Mouse (Mus musculus) lung, postnatal 0 days (tissue): ENCODE measurements around the gene Ubtf. TPM values are rescaled to one million over a fixed set of nuclear protein-coding genes. Genes with fewer than 3 reads are reported as not detected.
A peak's percentile ranks its signal among the peaks of the same experiment; 100 is the strongest.

ENCODE experiments used
- ATAC-seq: fragments of 200-750 bp; cut with Nextera tagmentation; 2 replicates; pipeline ENCODE4 v1.8.0; 2017; ENCODE audit warnings: moderate library complexity
- DNase-seq: peaks from one replicate; pipeline ENCODE4 v3.0.0-alpha.2; 2016; ENCODE audit warnings: low spot score
- H3K27ac ChIP-seq: fragments of 300-500 bp; sonication (generic); 2 replicates; pipeline ENCODE4 v1.5.1; 2014; ENCODE audit warnings: antibody characterized with exemption, mild to moderate bottlenecking, low read length, mixed read lengths
- H3K27me3 ChIP-seq: fragments of 300-500 bp; sonication (generic); replicated peaks from 2 replicates; pipeline ENCODE4 v1.6.1; 2014; ENCODE audit warnings: low read length, mixed read lengths; ENCODE audit not compliant: insufficient read depth
- H3K36me3 ChIP-seq: fragments of 300-500 bp; sonication (generic); 2 replicates; pipeline ENCODE4 v1.6.1; 2014; ENCODE audit warnings: low read length, mixed read lengths; ENCODE audit not compliant: insufficient read depth
- H3K4me1 ChIP-seq: fragments of 300-500 bp; sonication (generic); 2 replicates; pipeline ENCODE4 v1.6.1; 2014; ENCODE audit warnings: antibody characterized with exemption, low read depth, low read length, mixed read lengths; ENCODE audit not compliant: insufficient read depth
- H3K4me2 ChIP-seq: fragments of 300-500 bp; sonication (generic); replicated peaks from 2 replicates; pipeline ENCODE4 v1.6.1; 2014; ENCODE audit warnings: low read depth, mild to moderate bottlenecking, low read length, moderate library complexity, mixed read lengths
- H3K4me3 ChIP-seq: fragments of 300-500 bp; sonication (generic); 2 replicates; pipeline ENCODE4 v1.5.1; 2014; ENCODE audit warnings: low read depth, low read length
- H3K9ac ChIP-seq: fragments of 300-500 bp; sonication (generic); replicated peaks from 2 replicates; pipeline ENCODE4 v1.6.1; 2014; ENCODE audit warnings: low read depth, mild to moderate bottlenecking
- H3K9me3 ChIP-seq: fragments of 300-500 bp; sonication (generic); 2 replicates; pipeline ENCODE4 v1.6.1; 2016; ENCODE audit warnings: low read length, mixed read lengths
- CTCF ChIP-seq: IDR thresholded peaks from 2 replicates; pipeline ENCODE4 v1.5.1; 2016; ENCODE audit warnings: antibody characterized with exemption, mild to moderate bottlenecking
- EP300 ChIP-seq: IDR thresholded peaks from 2 replicates; pipeline ENCODE4 v1.6.1; 2016; ENCODE audit warnings: antibody characterized with exemption, mild to moderate bottlenecking, control low read depth
- WGBS: fragments of 180-500 bp; shearing (Covaris S2); extraction: QIAGEN DNeasy Blood & Tissue Kit; methylation state at CpG from one replicate; pipeline ENCODE4 v1.1.7; 2014; 5-methylcytosine and 5-hydroxymethylcytosine counted together
- polyA plus RNA-seq: library from polyadenylated mRNA; unstranded; fragments of >200 nt; fragmentation: Nextera tagmentation; extraction: Ambion mirVana; gene quantifications from 2 replicates; pipeline ENCODE4 v1.2.1, GENCODE M21; 2015

Gene Ubtf
- polyA plus RNA-seq, 1 experiment from 2014 or later = 53.7 TPM

DNA sequence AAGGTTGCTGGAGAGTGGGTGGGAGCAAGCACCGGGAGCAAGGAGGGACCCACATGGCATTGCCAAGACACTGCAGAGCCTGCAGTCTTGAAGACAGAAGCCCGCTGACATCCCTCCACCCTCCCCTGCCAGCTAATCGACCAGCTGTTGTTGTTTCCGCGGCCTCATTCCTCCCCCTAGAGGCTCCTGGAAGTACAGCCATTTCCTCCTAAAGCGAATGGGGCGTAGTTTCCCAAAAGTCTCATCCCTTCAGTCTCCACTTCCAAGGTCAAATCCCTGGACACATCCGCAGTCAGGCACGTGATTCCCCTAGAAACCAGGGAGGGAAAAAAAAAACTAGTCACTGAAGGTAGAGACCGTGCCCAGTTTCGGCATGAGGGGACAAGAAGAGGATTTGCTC lies 52.1 kb downstream of the Ubtf start:
- 4% methylated on average over 11 of the region's 11 CpGs for WGBS
- H3K4me2 ChIP-seq = no peak overlapping the region

GRCm38 (mm10) chr11:102266631-102267355 lies 52.7 kb downstream of the Ubtf start:
- Histone ChIP-seq H3K9ac (no peak overlapping the region), H3K27ac (no peak overlapping the region), H3K36me3 (no peaks in the 10 kb centered on the region), H3K4me2 (no peak overlapping the region), H3K9me3 (no peaks in the 10 kb centered on the region), H3K4me1 (no peaks in the 10 kb centered on the region), H3K27me3 (no peaks in the 10 kb centered on the region), H3K4me3 (no peak overlapping the region)
- ATAC-seq (no peak), DNase-seq (no peak)
- 82% methylated on average over 8 of the region's 8 CpGs for WGBS
- no peak for TF ChIP-seq CTCF
- no peak for TF ChIP-seq EP300

More for the DNA sequence above, 52.1 kb downstream of the Ubtf start:
- no peaks in the 10 kb centered on the region for H3K9me3 ChIP-seq
- no peaks in the 10 kb centered on the region for H3K36me3 ChIP-seq
- no peak overlapping the region for H3K9ac ChIP-seq
- no peak overlapping the region for H3K27ac ChIP-seq
- TF ChIP-seq CTCF (peak; percentile 82), EP300 (no peak)
- H3K4me1 ChIP-seq = no peaks in the 10 kb centered on the region
- DNase-seq (peak; percentile 89), ATAC-seq (peak; percentile 80)
- no peak overlapping the region for H3K4me3 ChIP-seq
- H3K27me3 ChIP-seq = no peaks in the 10 kb centered on the region

- Histone ChIP-seq H3K4me2 (no peak overlapping the region), H3K36me3 (no peaks in the 10 kb centered on the region), H3K9ac (no peak overlapping the region), H3K9me3 (no peaks in the 10 kb centered on the region), H3K4me1 (no peaks in the 10 kb centered on the region), H3K27ac (no peak overlapping the region), H3K4me3 (no peak overlapping the region), H3K27me3 (no peaks in the 10 kb centered on the region)
- WGBS = 68% methylated on average over 14 of the region's 14 CpGs
- ATAC-seq (no peak), DNase-seq (no peak)
- no peak for TF ChIP-seq EP300
- TF ChIP-seq CTCF = no peak
Observed at GRCm38 (mm10) chr11:102265816-102266215, 53.7 kb downstream of the Ubtf start.

DNA sequence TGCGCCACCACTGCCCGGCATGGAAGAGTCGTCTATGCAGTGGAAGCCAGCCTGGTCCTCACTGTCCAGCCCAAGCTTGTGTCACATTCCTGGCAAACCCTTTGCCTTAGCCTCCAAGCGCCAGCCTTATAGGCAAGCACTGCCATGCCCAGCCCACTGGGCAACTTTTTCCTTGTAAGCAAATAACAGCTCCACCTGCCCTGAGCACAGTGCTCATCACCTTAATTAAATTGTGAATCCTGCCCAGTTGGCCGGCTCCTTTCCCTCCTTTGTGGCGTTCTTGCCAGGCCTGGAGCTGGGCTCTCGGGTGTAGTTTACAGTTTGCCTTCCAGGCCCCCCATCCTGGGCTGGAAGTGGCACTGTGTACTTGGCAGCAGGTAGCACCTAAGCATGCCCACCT lies 56.3 kb downstream of the Ubtf start:
- WGBS = 92% methylated on average over 7 of the region's 7 CpGs
- H3K36me3 ChIP-seq = no peaks in the 10 kb centered on the region
- no peak overlapping the region for H3K27ac ChIP-seq
- H3K4me2 ChIP-seq = no peak overlapping the region
- ATAC-seq (no peak), DNase-seq (no peak)
- no peak overlapping the region for H3K4me3 ChIP-seq
- no peak for TF ChIP-seq CTCF
- no peaks in the 10 kb centered on the region for H3K4me1 ChIP-seq
- no peak overlapping the region for H3K9ac ChIP-seq
- H3K27me3 ChIP-seq = no peaks in the 10 kb centered on the region
- no peaks in the 10 kb centered on the region for H3K9me3 ChIP-seq

DNA sequence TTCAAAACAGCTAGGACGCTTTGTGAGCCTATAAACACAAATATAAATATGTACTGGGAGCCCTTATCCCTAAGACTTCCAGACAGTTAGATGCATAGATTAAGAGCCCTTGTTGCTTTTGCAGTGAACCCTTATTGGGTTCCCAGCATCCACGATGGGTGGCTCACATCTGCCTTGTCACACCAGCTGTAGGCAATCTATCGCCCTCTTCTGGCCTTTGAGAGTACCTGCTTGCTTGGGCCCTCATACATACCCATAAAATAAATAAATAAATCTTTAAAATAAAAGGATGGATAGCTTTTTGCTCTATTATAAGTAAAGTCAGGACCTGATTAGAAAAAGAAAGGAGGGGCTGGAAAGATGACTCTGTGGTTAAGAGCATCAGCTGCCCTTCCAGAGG lies 61.0 kb downstream of the Ubtf start:
- Histone ChIP-seq H3K9ac (no peak overlapping the region), H3K4me3 (no peak overlapping the region), H3K36me3 (no peaks in the 10 kb centered on the region), H3K4me2 (no peak overlapping the region), H3K27me3 (no peaks in the 10 kb centered on the region), H3K27ac (no peak overlapping the region), H3K9me3 (no peaks in the 10 kb centered on the region), H3K4me1 (no peaks in the 10 kb centered on the region)
- peak; percentile 39 for DNase-seq
- 93% methylated on average over 3 of the region's 3 CpGs for WGBS
- no peak for TF ChIP-seq EP300
- TF ChIP-seq CTCF = peak; percentile 49
- ATAC-seq = no peak

- H3K36me3 ChIP-seq = no peaks in the 10 kb centered on the region
- H3K9me3 ChIP-seq = no peaks in the 10 kb centered on the region
- no peak for TF ChIP-seq EP300
- TF ChIP-seq CTCF = no peak
- no peak overlapping the region for H3K4me3 ChIP-seq
- H3K4me2 ChIP-seq = no peak overlapping the region
- WGBS = 79% methylated on average over 6 of the region's 6 CpGs
- H3K27ac ChIP-seq = no peak overlapping the region
- no peak for ATAC-seq
- no peaks in the 10 kb centered on the region for H3K4me1 ChIP-seq
- DNase-seq = no peak
- H3K9ac ChIP-seq = no peak overlapping the region
- no peaks in the 10 kb centered on the region for H3K27me3 ChIP-seq
Observed at GRCm38 (mm10) chr11:102258095-102258494, 61.4 kb downstream of the Ubtf start.

DNA sequence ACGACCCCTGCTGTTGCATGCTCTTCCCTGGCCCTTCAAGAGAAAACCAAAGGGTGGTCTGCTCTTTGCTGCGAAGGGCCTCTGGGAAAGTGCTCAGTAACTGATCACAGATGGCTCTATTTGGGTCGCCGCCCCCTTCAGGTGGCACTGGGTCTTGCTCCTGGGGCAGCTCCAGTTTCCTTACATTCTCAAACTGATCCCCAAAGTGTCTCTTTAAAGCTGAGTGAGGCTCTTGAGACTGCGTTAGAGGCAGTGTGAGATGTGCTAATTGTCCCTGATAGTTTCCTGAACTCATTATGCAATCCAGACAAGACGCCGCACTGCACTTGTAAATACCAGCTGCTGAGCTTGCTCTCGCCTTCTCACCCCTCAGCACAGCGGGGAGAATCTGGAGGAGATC lies 62.0 kb downstream of the Ubtf start:
- Histone ChIP-seq H3K27me3 (no peaks in the 10 kb centered on the region), H3K27ac (no peak overlapping the region), H3K36me3 (no peaks in the 10 kb centered on the region), H3K9ac (no peak overlapping the region), H3K4me1 (no peaks in the 10 kb centered on the region), H3K4me2 (no peak overlapping the region), H3K4me3 (no peak overlapping the region), H3K9me3 (no peaks in the 10 kb centered on the region)
- peak; percentile 37 for ATAC-seq
- DNase-seq = peak; percentile 40
- 32% methylated on average over 9 of the region's 9 CpGs for WGBS
- TF ChIP-seq EP300 (no peak), CTCF (peak; percentile 63)

Other genes with a start within 250 kb of the Ubtf start
- 3.9 TPM in 2 replicates for gene Mpp2, start 231.2 kb downstream of the Ubtf start, polyA plus RNA-seq
- 2.6 and 4.2 TPM in 2 replicates for gene Ppy, start 218.4 kb downstream of the Ubtf start, polyA plus RNA-seq
- not detected in 2 replicates for gene Pyy, start 211.9 kb downstream of the Ubtf start, polyA plus RNA-seq
- 0.91 and 1.4 TPM in 2 replicates for gene Nags, start 174.2 kb downstream of the Ubtf start, polyA plus RNA-seq
- 17.6 and 18.9 TPM in 2 replicates for gene Tmem101, start 163.3 kb downstream of the Ubtf start, polyA plus RNA-seq
- 74.7 and 79.9 TPM in 2 replicates for gene Lsm12, start 134.4 kb downstream of the Ubtf start, polyA plus RNA-seq
- gene G6pc3, start 130.1 kb downstream of the Ubtf start, polyA plus RNA-seq = 15.8 and 16.7 TPM in 2 replicates
- gene Hdac5, start 89.6 kb downstream of the Ubtf start, polyA plus RNA-seq = 65.6 and 79.0 TPM in 2 replicates
- gene BC030867, start 70.9 kb downstream of the Ubtf start, polyA plus RNA-seq = 0.88 and 1.3 TPM in 2 replicates
- gene Asb16, start 51.0 kb downstream of the Ubtf start, polyA plus RNA-seq = not detected in 2 replicates
- 46.1 and 47.4 TPM in 2 replicates for gene Tmub2, start 34.8 kb downstream of the Ubtf start, polyA plus RNA-seq
- gene Atxn7l3, start 23.1 kb downstream of the Ubtf start, polyA plus RNA-seq = 9.6 and 10.2 TPM in 2 replicates
- 9.7 and 9.8 TPM in 2 replicates for gene Slc4a1, start 46.5 kb upstream of the Ubtf start, polyA plus RNA-seq
- gene Rundc3a, start 73.7 kb upstream of the Ubtf start, polyA plus RNA-seq = 1.7 and 1.9 TPM in 2 replicates
- gene Slc25a39, start 88.2 kb upstream of the Ubtf start, polyA plus RNA-seq = 214 TPM in 2 replicates
- 215 and 223 TPM in 2 replicates for gene Grn, start 110.6 kb upstream of the Ubtf start, polyA plus RNA-seq
- gene Fam171a2, start 127.9 kb upstream of the Ubtf start, polyA plus RNA-seq = 3.2 and 3.4 TPM in 2 replicates
- 13.0 and 14.9 TPM in 2 replicates for gene Itga2b, start 150.4 kb upstream of the Ubtf start, polyA plus RNA-seq
- 25.3 and 27.4 TPM in 2 replicates for gene Gpatch8, start 236.7 kb upstream of the Ubtf start, polyA plus RNA-seq